Mouse (Mus musculus) hindlimb bud, embryonic 11.5 days (tissue): ENCODE measurements around the gene Fmod.

Experiments
- DNase-seq: peaks from one replicate; pipeline ENCODE4 v3.0.0-alpha.2; 2012; ENCODE audit warnings: low read depth, low spot score; ENCODE audit errors: extremely low spot score

Fmod gene

DNA sequence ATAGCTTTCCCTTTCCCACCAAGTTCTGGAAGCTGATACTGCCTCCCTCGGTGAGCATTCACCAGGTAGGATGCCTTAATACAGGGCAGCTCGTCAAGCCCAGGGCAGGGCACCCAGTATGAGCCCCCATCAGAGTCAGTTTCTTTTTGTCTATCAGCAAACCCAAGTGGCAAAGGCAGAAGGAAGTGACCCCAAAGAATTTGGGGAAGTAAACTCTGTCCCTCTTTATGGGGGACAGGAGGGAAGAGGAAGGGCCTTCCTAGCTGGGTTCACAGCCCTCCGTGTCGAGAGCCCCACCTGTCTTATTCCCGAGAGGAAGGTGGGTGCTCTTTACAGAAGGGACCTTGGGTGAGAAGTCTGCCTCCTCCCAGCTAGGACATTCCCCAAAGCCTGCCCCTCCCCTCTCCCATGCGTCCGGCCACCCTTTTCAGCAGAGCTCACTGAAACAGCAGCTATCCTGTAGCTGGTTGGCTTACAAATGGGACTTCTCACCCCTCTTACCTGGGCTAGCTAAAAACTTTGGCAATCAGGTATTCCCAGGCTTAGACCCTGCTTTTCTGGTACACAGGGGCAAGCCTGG lies 58.1 kb downstream of the Fmod start:
- DNase-seq = no peak

DNA sequence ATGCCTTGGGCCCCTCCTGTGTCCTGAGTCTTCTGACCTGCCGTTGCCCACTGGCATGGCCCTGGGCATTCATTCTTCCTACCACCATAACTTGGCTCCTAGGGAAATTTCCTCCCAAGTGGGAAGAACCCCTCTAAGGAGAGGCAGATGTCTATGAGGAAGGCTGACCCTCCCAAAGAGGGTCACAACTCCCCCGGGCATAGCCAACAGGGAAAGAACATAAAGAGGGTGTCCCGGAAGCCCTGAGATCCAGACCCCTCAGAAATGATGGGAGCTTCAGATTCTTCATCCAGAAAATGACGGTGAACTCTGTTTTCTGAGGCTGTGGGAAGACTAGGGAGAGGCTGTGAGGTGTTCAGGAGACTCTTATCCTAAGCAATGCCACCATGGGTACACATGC lies 58.7 kb downstream of the Fmod start:
- DNase-seq = no peak

DNA sequence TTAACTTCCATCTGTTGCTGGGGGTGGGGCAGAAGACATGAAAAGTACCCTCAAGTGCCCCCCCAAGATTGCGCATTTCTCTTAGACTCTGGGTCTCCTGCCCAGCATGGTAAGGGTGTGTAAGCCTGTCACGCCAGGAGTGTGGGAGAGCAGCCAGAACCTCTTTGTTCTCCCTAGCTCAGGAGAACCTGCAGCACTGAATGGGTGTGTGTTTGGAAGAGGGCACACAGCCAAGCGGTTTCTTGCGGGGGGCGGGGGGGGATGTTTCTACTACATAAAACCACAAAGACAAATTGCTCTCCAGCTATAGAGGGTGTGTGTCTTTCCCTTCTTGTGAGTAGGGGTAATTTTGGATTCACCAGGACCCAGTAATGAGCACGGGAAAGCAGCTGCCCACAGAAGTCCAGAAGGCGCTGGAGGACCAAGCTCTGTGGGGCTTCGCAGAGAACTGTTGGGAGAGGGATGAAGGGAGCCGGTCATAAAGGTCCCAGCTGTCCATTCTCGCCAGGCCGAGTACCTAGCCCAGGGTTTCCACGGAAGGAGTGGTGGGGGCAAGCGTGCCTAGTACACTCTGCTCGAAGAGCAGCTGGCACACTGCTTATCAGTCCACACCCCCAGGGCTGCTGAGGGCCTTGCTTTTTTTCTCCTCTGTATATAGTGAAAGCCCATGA lies 59.3 kb downstream of the Fmod start:
- no peak for DNase-seq

DNA sequence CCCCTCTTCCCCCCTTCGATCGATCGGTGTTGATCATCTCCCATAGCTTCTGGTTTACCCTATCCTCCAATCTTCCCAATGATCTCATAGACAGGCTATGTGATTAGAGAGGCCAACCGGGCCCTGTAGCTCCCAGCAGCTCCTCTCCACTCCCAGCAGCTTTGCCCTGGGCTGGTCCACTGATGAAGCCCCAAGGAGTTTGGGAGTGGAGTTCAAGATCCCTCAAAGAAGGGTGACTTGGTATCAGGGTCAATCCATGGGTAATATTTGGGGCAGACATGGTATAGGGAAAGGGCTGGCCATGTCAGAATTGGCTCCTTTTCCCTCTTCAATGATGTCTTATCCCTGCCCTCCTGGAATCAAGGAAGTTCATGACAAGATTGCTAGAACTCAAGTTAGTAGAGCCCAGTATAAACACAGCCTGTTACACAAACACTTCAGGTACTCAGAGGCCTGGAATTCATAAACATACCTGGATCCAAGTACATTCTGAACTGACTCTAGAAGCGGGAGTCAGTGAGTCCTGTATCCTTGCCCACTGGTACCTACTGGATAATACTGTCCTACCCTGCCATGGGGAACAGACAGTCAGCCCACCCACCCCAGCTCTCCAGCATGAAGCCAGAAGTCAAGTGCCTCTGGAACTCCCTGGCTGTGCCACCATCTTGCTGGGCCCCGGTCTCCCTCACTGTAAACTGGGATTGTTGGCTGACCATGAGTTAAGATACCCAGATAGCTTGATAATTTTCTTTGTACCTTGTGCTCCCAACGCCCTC lies 60.2 kb downstream of the Fmod start:
- DNase-seq = no peak
